Mouse (Mus musculus) bone marrow, adult 2 months (tissue): ENCODE data around the gene Copg1.

Experiments used
- CTCF ChIP-seq: fragments of 200-500 bp; IDR thresholded peaks from 2 replicates; pipeline ENCODE4 v1.5.1; 2011; ENCODE audit warnings: low read length, control low read depth; ENCODE audit not compliant: control insufficient read depth, insufficient read depth
- POLR2A ChIP-seq: fragments of 200-500 bp; IDR thresholded peaks from 2 replicates; pipeline ENCODE4 v1.6.1; 2011; ENCODE audit warnings: low read depth, mild to moderate bottlenecking, control low read depth, low read length, borderline replicate concordance; ENCODE audit not compliant: control insufficient read depth

- TF ChIP-seq CTCF (no peak), POLR2A (no peak)
These were observed 4.8 kb upstream of the Copg1 start for GRCm38 (mm10) chr6:87882816-87883215.
